Mouse (Mus musculus) mouse embryonic stem cell (cell line): ENCODE data around the gene Ubl7.

Source experiments
- in situ Hi-C, 2 experiments: fragments of 300-500 bp; cut with MboI; formaldehyde crosslinking; loops; 1 replicate in 1 of 2; 3 replicates in 1 of 2; pipeline ENCODE4 v1.14.3; 2019 to 2020; ENCODE audit warnings: low sequenced_read_pairs in 2 of 2, low pct_unique_long_range_greater_than_20kb in 1 of 2, mixed read lengths in 1 of 2; ENCODE audit not compliant: unreplicated experiment in 1 of 2

Ubl7 gene

GRCm38 (mm10) chr9:57940861-57941638 lies 30.3 kb downstream of the Ubl7 start:
- in situ Hi-C loops, result loop anchor here in 1 of 2 experiments (5.0 kb wide), 1 partner anchor 56 kb away; no protein-coding TSS in a partner anchor

GRCm38 (mm10) chr9:57942039-57942438 lies 31.3 kb downstream of the Ubl7 start:
- in situ Hi-C loops, result loop anchor here in 1 of 2 experiments (5.0 kb wide), 1 partner anchor 55 kb away; no protein-coding TSS in a partner anchor

GRCm38 (mm10) chr9:57943067-57943466 lies 32.3 kb downstream of the Ubl7 start:
- in situ Hi-C loops, result loop anchor here in 1 of 2 experiments (5.0 kb wide), 1 partner anchor 54 kb away; no protein-coding TSS in a partner anchor

GRCm38 (mm10) chr9:57944572-57944971 lies 33.8 kb downstream of the Ubl7 start:
- in situ Hi-C loops, result loop anchor here in 1 of 2 experiments (5.0 kb wide), 1 partner anchor 53 kb away; no protein-coding TSS in a partner anchor

GRCm38 (mm10) chr9:57945771-57946616 lies 35.2 kb downstream of the Ubl7 start:
- in situ Hi-C loops, result no loop called here

GRCm38 (mm10) chr9:57947381-57948030 lies 36.7 kb downstream of the Ubl7 start:
- in situ Hi-C loops, result no loop called here

- in situ Hi-C loops, result no loop called here
Measured at GRCm38 (mm10) chr9:57948333-57948931, 37.7 kb downstream of the Ubl7 start.

GRCm38 (mm10) chr9:57949102-57949704 lies 38.4 kb downstream of the Ubl7 start:
- in situ Hi-C loops, result no loop called here

- in situ Hi-C loops, result no loop called here
Measured at GRCm38 (mm10) chr9:57949879-57950278, 39.1 kb downstream of the Ubl7 start.

- in situ Hi-C loops, result no loop called here
Measured at GRCm38 (mm10) chr9:57950519-57950918, 39.7 kb downstream of the Ubl7 start.

- in situ Hi-C loops, result no loop called here
Measured at GRCm38 (mm10) chr9:57951993-57952392, 41.2 kb downstream of the Ubl7 start.

GRCm38 (mm10) chr9:57954962-57955744 lies 44.4 kb downstream of the Ubl7 start:
- in situ Hi-C loops, result no loop called here

- in situ Hi-C loops, result no loop called here
Measured at GRCm38 (mm10) chr9:57955764-57956163, 45.0 kb downstream of the Ubl7 start.

GRCm38 (mm10) chr9:57956196-57956837 lies 45.5 kb downstream of the Ubl7 start:
- in situ Hi-C loops, result no loop called here

GRCm38 (mm10) chr9:57956838-57957236 lies 46.1 kb downstream of the Ubl7 start:
- in situ Hi-C loops, result no loop called here

- in situ Hi-C loops, result no loop called here
Measured at GRCm38 (mm10) chr9:57958615-57959014, 47.8 kb downstream of the Ubl7 start.

- in situ Hi-C loops, result no loop called here
Measured at GRCm38 (mm10) chr9:57959399-57959798, 48.6 kb downstream of the Ubl7 start.
